Mouse (Mus musculus) liver, adult 2 months (tissue): ENCODE data around the gene Klkb1. TPM values are rescaled to one million over a fixed set of nuclear protein-coding genes. Genes with fewer than 3 reads are reported as not detected.

ENCODE experiments used
- DNase-seq: peaks from one replicate; pipeline ENCODE4 v3.0.0-alpha.2; 2011; ENCODE audit warnings: low read depth, low spot score; ENCODE audit errors: extremely low read depth
- H3K27ac ChIP-seq: fragments of 200-500 bp; replicated peaks from 2 replicates; pipeline ENCODE4 v1.5.1; 2012; ENCODE audit warnings: low read depth, mild to moderate bottlenecking, control low read depth, inconsistent platforms, low read length; ENCODE audit not compliant: insufficient read depth
- H3K27me3 ChIP-seq: fragments of 200-500 bp; 2 replicates; pipeline ENCODE4 v1.6.1; 2012; ENCODE audit warnings: mild to moderate bottlenecking, moderate library complexity, low read length, inconsistent platforms; ENCODE audit not compliant: control insufficient read depth, insufficient read depth
- H3K36me3 ChIP-seq: fragments of 200-500 bp; 2 replicates; pipeline ENCODE4 v1.6.1; 2012; ENCODE audit warnings: low read length, inconsistent platforms; ENCODE audit not compliant: control insufficient read depth, insufficient read depth
- H3K4me1 ChIP-seq: fragments of 200-500 bp; 2 replicates; pipeline ENCODE4 v1.6.1; 2011; ENCODE audit warnings: low read length; ENCODE audit not compliant: control insufficient read depth, insufficient read depth
- H3K4me3 ChIP-seq: fragments of 200-500 bp; 2 replicates; pipeline ENCODE4 v1.5.1; 2011; ENCODE audit warnings: low read depth, mild to moderate bottlenecking, control low read depth, low read length, moderate library complexity; ENCODE audit not compliant: insufficient read depth
- H3K79me2 ChIP-seq: fragments of 200-500 bp; 2 replicates; pipeline ENCODE4 v1.6.1; 2012; ENCODE audit warnings: inconsistent platforms, mild to moderate bottlenecking, low read length, moderate library complexity; ENCODE audit not compliant: control insufficient read depth, insufficient read depth
- H3K9ac ChIP-seq: fragments of 200-500 bp; 2 replicates; pipeline ENCODE4 v1.6.1; 2012; ENCODE audit warnings: low read depth, mild to moderate bottlenecking, control low read depth, inconsistent platforms, low read length
- CTCF ChIP-seq: fragments of 200-500 bp; IDR thresholded peaks from 2 replicates; pipeline ENCODE4 v1.5.1; 2011; ENCODE audit warnings: low read depth, low read length, control low read depth
- POLR2A ChIP-seq: fragments of 200-500 bp; IDR thresholded peaks from 2 replicates; pipeline ENCODE4 v1.6.1; 2011; ENCODE audit warnings: low read length, control low read depth; ENCODE audit not compliant: insufficient read depth; ENCODE audit errors: extremely low read depth
- WGBS: fragments of 180-500 bp; shearing (Covaris S2); methylation state at CpG from one replicate; pipeline ENCODE4 v1.1.7; 2018; 5-methylcytosine and 5-hydroxymethylcytosine counted together
- polyA plus RNA-seq: library from polyadenylated mRNA; depleted of rRNA; stranded (reverse); fragments of >200 nt; gene quantifications from 2 replicates; pipeline ENCODE4 v1.2.3, GENCODE M21; 2012
- total RNA-seq: library from RNA; depleted of rRNA; stranded (reverse); fragments of >200 nt; gene quantifications from 2 replicates; pipeline ENCODE4 v1.2.3, GENCODE M21; 2014

Klkb1 gene
- total and polyA plus RNA-seq, 2 experiments: 62.6 to 205 TPM

DNA sequence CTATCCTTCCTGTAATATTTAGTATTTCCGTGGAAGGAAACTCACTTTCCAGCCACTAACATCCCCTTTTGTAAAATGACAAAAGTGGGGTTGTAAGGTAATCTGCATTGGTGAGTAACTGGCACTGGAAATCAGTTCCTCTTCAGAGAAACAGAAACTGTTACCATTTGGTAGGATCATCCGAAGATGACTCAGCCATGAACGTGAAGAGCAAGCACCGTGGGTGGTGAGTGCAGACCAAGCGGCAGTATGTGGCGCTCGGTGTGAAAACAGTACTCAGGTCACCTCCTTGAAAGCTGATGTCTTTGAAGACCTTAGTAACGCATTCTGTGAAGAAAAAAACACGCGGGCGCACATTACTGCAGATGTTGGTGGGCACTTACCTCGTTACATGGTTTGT lies 39.6 kb downstream of the Klkb1 start:
- Histone ChIP-seq H3K27ac (peak overlapping the region; percentile 33), H3K27me3 (no peaks in the 10 kb centered on the region), H3K36me3 (peaks cover 34% of the 10 kb centered on the region), H3K4me3 (no peak overlapping the region), H3K9ac (no peak overlapping the region), H3K79me2 (peaks cover 3% of the 10 kb centered on the region; the same call in 1 of the 2 replicates), H3K4me1 (peaks cover 15% of the 10 kb centered on the region)
- 78% methylated on average over 12 of the region's 12 CpGs for WGBS
- TF ChIP-seq CTCF: no peak
- TF ChIP-seq POLR2A: no peak
- DNase-seq: no peak

DNA sequence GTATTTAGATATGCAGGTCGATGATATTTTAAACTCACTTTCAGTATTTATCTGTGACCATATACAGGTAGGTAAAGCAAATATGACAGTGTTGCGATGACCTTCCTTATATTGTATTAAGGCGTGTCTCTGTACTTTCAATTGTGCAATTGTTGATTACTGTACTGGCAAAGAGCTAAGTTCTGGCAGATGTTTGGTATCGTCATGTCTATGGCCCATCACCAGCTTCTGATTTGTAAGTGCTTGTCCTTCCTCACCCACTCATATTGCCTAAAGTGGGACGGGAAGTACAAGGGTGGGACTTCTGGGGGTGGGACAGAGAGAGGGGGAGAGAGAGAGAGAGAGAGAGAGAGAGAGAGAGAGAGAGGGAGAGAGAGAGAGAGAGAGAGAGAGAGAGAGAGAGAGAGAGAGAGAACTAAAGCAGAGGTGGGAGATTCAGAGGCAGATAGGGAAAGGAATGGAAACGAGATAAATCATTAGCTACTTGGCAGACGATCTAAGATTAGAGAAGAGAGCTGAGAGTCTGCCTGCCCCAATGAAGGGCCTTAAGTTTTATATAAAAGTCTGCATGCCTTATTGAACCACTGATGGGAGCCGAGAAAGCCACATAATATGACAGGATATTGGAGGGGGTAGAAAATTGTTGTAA lies 40.3 kb downstream of the Klkb1 start:
- Histone ChIP-seq H3K4me1 (peaks cover 14% of the 10 kb centered on the region), H3K79me2 (peaks cover under 1% of the 10 kb centered on the region; the same call in 1 of the 2 replicates), H3K27me3 (no peaks in the 10 kb centered on the region), H3K9ac (no peak overlapping the region), H3K36me3 (peaks cover 38% of the 10 kb centered on the region), H3K27ac (peak overlapping the region; percentile 33), H3K4me3 (no peak overlapping the region)
- DNase-seq: peak; percentile 98
- 18% methylated on average over 8 of the region's 8 CpGs for WGBS
- TF ChIP-seq POLR2A (no peak), CTCF (no peak)

DNA sequence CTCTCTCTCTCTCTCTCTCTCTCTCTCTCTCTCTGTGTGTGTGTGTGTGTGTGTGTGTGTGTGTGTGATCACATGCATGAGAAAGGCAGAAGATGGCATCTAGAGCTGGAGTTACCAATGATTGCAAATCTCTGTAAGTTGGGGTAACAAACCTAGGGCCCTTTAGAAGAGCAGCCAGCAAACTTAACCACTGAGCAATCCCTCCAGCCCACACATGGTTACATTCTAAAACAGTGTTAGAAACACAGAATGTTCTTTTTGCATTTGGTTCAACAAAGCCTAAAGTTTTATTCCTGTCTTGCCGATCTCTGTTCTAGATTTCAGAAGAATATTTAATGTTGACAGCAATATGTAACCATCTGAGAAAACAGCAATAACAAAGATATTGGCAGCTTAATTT lies 41.1 kb downstream of the Klkb1 start:
- H3K4me3 ChIP-seq: no peak overlapping the region
- no peaks in the 10 kb centered on the region for H3K27me3 ChIP-seq
- WGBS: 53% methylated on average over 1 of the region's 1 CpGs
- peaks cover 38% of the 10 kb centered on the region for H3K36me3 ChIP-seq
- H3K4me1 ChIP-seq: peaks cover 14% of the 10 kb centered on the region
- H3K9ac ChIP-seq: no peak overlapping the region
- H3K79me2 ChIP-seq: no peaks in the 10 kb centered on the region; the same call in 1 of the 2 replicates
- peak overlapping the region; percentile 86 for H3K27ac ChIP-seq
- DNase-seq: peak; percentile 60
- TF ChIP-seq CTCF (no peak), POLR2A (no peak)

DNA sequence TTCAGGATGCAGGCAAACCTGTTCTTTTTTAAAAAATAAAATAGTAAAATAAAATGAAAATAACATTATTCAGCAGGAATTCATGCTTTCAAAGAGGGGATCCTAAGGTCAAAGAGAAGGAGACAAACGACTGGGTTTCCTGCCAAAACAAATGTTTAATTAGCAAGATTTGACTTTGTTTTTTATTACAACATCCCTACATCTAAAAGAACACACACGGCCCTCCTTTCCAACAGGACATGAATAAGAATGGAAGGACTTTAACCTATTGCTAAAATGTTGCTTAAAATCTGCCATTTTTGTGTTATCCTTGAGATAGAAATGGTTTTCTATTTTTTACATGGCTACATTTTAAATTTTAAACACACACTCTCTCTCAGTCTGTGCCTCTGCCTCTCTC lies 41.5 kb downstream of the Klkb1 start:
- no peak overlapping the region for H3K4me3 ChIP-seq
- H3K79me2 ChIP-seq: no peaks in the 10 kb centered on the region; the same call in 1 of the 2 replicates
- WGBS: 3% methylated on average over 2 of the region's 2 CpGs
- DNase-seq: peak; percentile 96
- H3K9ac ChIP-seq: no peak overlapping the region
- H3K36me3 ChIP-seq: peaks cover 38% of the 10 kb centered on the region
- TF ChIP-seq CTCF (no peak), POLR2A (no peak)
- no peaks in the 10 kb centered on the region for H3K27me3 ChIP-seq
- peak overlapping the region; percentile 86 for H3K27ac ChIP-seq
- peaks cover 14% of the 10 kb centered on the region for H3K4me1 ChIP-seq

DNA sequence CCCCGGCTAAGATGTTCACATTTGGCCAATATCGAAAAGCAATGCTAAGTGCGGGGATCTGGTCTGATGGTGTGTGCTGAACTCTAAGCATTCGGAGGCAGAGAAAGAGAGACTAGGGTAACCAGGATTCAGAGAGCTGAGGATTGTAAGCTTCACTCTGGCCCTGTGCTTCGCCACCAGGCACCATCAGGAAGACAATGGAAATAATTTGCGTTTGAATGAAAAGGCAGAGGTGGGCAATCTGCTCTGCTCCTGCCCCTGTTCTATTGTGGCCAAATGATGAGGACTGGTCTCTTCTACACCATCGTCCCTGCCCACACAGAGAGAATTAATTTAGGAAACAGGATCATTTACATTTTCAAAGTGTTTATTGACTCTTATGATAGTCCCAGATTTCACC lies 48.4 kb downstream of the Klkb1 start:
- no peaks in the 10 kb centered on the region for H3K27me3 ChIP-seq
- H3K4me1 ChIP-seq: no peaks in the 10 kb centered on the region
- no peak overlapping the region for H3K27ac ChIP-seq
- H3K4me3 ChIP-seq: no peak overlapping the region
- DNase-seq: no peak
- H3K79me2 ChIP-seq: no peaks in the 10 kb centered on the region
- TF ChIP-seq CTCF (no peak), POLR2A (no peak)
- WGBS: 88% methylated on average over 7 of the region's 7 CpGs
- H3K9ac ChIP-seq: no peak overlapping the region
- H3K36me3 ChIP-seq: peaks cover 48% of the 10 kb centered on the region

DNA sequence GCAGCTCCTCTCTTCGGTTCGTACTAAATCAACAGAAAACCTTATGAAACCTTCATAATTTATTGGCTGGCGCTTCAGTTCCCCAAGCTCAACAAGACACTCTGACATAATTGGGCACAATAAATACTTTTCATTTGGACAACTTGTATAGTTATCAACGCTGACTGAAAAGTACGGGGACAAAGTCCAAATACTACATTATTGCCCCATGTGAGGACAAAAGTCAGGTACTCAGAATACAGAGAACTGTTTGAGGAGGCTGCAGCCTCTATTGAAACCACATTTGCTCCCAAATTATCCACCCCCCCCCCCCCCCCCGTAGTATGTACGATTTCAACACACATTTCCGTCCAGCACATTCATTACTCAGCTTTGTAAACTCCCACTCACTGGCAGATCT lies 55.3 kb downstream of the Klkb1 start:
- H3K9ac ChIP-seq: no peak overlapping the region
- H3K36me3 ChIP-seq: peaks cover 14% of the 10 kb centered on the region
- DNase-seq: peak; percentile 98
- peak overlapping the region; percentile 95 for H3K27ac ChIP-seq
- no peaks in the 10 kb centered on the region for H3K27me3 ChIP-seq
- 25% methylated on average over 8 of the region's 8 CpGs for WGBS
- TF ChIP-seq CTCF: no peak
- no peak for TF ChIP-seq POLR2A
- no peaks in the 10 kb centered on the region for H3K79me2 ChIP-seq
- no peak overlapping the region for H3K4me3 ChIP-seq
- peaks cover 14% of the 10 kb centered on the region for H3K4me1 ChIP-seq
